Mouse (Mus musculus): ENCODE results near the gene Pou2f2. TPM values are rescaled to one million over a fixed set of nuclear protein-coding genes. Genes with fewer than 3 reads are reported as not detected.

The Pou2f2 gene
- total RNA-seq, 4 experiments from 2014 or later: 0.49 to 0.72 (median 0.55) TPM

- DNase-seq (ENCODE audit: low spot score): peak; percentile 63
These were observed 73.9 kb downstream of the Pou2f2 start for GRCm38 (mm10) chr7:25105411-25106160.

DNA sequence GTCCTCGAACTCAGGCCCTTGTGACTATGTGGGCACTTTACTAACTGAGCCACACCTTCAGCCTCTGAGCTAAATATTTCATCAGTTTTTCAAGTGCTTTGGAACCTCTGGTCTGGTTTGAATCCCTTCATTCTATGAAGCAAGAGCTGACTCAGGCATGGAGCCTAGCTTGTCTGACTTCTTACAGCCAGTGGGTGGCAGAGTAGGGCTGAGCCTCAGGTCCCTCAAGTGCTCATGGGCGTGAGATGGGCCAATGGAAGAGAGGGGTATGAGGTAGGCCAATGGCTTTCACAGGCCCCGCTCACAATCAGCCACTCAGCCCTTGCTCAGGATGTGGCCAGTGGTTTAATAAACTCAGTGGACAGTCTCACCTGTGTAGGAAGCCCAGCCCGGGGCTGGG is 79.9 kb downstream of the Pou2f2 start:
- no peak for DNase-seq (ENCODE audit: low spot score)

GRCm38 (mm10) chr7:25098169-25098568 is 81.4 kb downstream of the Pou2f2 start:
- DNase-seq (ENCODE audit: low spot score): no peak

DNA sequence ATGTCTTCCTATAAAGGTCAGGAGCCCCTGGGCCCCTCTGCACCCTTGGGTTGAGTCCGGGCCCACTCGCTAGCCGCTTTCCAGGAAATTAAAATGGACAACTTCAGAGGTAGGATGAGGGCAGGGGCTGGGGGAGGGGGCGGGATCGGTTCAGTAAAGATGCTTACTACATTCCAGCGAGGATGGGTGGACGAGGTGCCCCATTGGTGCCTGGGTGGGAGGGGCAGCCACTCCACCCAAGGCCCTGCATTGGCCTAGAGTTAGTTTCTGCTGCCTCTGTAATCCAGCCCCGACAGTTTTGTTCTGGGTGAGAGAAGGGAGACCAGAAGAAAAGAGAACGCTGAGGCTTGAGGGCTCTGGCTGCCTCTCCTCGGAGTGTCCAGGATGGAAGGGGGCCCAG is 89.7 kb downstream of the Pou2f2 start:
- no peak for DNase-seq (ENCODE audit: low spot score)

DNA sequence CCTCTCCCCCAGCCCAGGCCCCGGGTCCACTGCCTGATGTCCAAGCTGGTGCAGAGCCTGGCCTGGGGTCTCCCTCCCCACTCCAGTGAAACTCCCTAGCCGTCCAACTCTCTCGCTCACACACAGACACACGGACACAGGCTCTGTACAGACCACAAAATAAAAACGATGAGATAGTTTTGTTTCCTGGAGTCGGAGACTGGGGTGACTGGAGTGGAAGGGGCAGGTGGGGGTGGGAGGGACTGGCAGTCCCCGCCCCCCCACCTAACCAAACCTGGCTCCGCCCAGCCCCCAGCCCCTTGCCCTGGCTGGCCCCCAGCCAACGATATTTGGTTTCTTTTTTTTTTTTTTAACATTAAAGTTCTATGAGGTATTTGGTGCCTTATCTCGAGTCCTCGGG is 90.6 kb downstream of the Pou2f2 start:
- DNase-seq (ENCODE audit: low spot score): no peak

DNA sequence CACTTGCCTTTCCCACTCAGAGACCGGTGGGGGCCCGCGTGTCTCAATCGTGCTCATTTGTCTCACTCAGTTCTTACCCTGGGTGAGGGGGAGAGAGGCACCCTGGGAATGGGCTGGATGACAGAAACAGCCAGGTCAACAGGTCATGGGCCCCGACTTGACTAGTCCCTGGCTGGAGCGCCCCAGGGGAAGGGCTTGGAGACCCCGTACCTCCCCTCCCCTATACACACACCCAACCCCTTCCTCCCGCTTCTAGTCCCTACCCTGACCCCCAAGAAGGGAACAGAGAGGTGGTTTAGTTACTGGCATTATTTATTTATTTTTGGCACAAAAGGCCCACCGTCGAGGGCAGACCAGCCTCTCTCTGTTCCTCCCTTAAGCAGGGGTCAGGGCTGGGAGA is 91.0 kb downstream of the Pou2f2 start:
- DNase-seq (ENCODE audit: low spot score): no peak

DNA sequence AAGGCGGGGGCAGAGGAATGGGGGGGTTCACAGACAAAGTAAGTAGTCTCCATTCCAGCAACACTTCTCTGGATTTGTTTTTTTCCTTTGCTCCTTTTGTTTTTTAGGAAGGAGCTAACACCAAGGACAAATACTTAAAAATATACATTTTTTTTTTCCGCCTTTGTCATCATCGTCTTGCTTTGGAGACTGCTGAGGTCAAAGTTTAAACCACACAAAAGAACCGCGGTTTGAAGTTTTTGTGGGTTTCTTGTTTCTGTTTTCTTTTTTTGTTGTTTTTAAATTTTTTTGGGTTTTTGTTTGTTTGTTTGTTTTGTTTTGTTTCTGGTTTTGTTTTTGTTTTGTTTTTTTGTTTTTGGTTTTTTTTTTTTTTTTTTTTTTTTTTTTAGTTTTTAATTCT is 91.6 kb downstream of the Pou2f2 start:
- no peak for DNase-seq (ENCODE audit: low spot score)

- DNase-seq (ENCODE audit: low spot score): no peak
These were observed 92.1 kb downstream of the Pou2f2 start for GRCm38 (mm10) chr7:25087256-25087912.

DNA sequence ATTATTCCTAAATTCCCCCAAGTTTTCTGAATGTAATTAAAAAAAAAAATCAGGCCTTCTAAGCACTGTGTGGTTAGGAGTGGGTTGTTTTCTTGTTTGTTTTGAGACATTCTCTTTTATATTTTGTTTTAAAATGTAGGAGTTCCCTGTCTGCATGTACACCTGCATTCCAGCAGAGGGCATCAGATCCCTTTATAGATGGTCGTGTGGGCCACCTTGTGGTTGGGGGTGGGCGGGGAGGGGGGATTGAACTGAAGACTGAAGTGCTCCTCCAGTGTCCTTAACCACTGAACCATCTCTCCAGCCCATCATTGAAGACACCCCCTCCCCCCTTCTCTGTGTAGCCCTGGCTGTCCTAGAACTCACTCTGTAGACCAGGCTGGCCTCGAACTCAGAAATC is 92.9 kb downstream of the Pou2f2 start:
- DNase-seq (ENCODE audit: low spot score): no peak

GRCm38 (mm10) chr7:25084621-25085020 is 94.9 kb downstream of the Pou2f2 start:
- DNase-seq (ENCODE audit: low spot score): no peak

DNA sequence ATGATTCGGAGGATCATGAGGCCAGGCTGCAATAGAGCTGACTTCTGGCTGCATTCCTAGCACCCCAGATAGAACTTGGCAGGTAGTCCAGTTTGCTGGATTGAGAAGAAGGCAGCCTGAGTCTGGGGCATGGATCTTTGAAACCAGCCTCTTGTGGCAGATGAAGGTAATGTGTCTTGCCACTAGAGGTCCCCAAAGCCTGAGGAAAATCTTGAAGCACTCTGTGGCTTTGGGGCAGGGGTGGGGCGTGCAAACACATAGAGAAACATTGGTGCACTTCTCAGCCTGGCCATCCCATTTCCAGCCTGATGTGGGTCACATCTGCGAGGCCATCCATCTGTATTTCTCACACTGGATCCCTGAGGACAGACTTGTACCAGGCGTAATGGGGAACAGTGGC is 97.0 kb downstream of the Pou2f2 start:
- DNase-seq (ENCODE audit: low spot score): no peak

GRCm38 (mm10) chr7:25080431-25080830 is 99.1 kb downstream of the Pou2f2 start:
- DNase-seq (ENCODE audit: low spot score): no peak

DNA sequence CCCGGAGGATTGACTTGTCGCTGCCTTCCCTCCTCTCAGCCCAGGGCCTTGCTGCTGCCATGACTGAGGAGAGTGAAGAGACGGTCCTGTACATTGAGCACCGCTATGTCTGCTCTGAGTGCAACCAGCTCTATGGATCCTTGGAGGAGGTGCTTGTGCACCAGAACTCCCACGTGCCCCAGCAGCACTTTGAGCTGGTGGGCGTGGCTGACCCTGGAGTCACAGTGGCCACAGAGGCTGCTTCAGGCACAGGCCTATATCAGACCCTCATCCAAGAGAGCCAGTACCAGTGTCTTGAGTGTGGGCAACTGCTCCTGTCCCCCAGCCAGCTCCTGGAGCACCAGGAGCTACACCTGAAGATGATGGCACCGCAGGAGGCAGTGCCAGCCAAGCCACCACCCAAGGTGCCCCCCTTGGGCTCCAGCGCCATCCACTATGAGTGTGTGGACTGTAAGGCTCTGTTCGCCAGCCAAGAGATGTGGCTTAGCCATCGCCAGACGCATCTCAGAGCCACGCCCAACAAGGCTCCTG is 100.0 kb downstream of the Pou2f2 start:
- DNase-seq (ENCODE audit: low spot score): no peak

DNA sequence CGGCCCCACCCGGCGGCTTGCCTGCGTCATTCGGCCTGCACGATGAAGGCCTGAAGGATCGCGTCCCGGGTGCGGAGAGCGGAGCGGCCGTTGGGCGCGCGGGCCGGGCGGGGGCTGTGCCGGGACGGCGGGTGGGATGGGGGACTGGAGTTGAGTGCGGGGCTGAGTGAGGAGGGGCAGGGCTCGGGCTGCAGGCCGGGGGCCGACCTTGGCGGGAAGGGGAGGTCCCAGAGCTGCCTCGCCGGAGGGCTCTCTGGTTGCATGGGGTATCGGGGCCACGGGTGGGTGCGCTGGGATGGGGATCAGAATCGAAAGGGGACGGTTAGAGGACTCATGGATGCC is 102.1 kb downstream of the Pou2f2 start:
- DNase-seq (ENCODE audit: low spot score): no peak

- peak; percentile 99 for DNase-seq (ENCODE audit: low spot score)
These were observed 102.7 kb downstream of the Pou2f2 start for GRCm38 (mm10) chr7:25076663-25077413.

DNA sequence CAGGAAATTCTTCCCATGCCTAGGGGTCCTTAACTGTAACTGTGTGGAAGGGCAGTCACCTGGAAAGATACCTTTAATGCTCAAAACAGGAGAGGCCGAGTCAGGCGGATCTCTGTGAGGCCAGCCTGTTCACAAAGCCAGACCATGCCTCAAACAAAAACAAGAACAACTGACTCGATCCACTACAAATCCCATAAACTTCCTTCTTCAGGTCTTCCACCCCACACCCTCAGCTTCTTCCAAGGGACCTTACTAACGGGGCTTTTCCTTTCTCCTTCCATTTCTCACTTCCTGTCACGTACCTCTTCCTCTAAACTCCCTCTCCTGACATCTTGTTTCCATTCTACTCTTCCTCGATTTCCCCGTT is 103.2 kb downstream of the Pou2f2 start:
- DNase-seq (ENCODE audit: low spot score): no peak

DNA sequence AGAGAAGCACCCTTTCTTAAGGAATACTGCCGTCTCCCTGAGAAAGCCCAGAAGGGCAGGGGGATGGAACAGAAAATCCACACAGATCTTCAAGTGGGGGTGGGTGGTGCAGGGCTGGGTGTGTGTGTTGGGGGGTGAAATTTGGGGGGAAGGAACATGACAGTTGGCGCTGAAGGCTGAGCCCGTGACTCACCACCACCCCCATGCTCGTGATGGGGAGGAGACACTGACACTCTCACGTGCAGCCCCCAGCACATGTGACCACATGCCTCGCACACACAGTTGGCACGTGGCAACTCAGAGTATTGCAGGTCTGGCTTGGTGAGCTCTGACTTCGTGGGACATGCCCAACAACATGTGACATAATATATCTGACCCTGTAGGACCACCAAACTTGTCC is 105.6 kb downstream of the Pou2f2 start:
- no peak for DNase-seq (ENCODE audit: low spot score)

DNA sequence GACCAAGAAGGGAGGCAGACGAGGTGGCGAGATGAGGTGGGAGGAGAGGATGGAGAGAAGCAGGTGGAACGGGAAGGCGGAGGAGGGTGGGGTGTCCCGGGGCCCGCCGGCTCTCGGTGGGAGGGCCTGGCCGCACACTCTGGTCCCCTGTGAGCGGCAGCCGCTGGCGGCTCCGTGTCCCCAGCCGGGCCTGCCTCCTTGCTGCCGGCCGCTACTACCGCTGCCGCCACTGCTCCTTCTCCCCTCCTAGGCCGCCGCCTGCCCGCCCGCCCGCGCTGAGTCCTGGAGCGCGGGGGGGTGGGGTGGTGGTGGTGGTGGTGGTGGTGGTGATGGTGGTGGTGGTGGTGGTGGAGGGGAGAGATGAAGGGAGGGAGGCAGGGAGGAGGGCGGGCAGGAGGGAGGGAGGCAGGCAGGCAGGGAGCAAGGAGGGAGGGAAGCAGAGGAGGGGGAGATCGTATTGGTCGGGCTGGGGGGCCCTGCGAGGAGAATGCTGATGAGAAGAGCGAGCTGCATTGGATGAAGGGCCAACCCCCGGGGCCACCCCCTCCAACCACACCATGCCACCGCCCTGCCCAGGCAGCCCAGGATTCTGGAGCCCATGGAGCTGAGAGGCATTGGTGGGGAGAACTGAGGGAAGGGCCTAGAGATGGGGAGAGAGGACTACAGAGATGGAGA is 106.7 kb downstream of the Pou2f2 start:
- DNase-seq (ENCODE audit: low spot score): no peak

GRCm38 (mm10) chr7:25071979-25072715 is 107.4 kb downstream of the Pou2f2 start, which contains the start of the genes Grik5 and Zfp574:
Grik5 (minus strand) TSS chr7:25072346.
Zfp574 (plus strand) TSS chr7:25072567.
- no peak for DNase-seq (ENCODE audit: low spot score)

- DNase-seq (ENCODE audit: low spot score): no peak
These were observed 110.8 kb downstream of the Pou2f2 start for GRCm38 (mm10) chr7:25068724-25069123.
